8 mouse cellular contexts compared by ENCODE assay signal in genomic region chr11:43492663-43493062, GRCm38 (mm10). TPM values are rescaled to one million over a fixed set of nuclear protein-coding genes. Genes with fewer than 3 reads are reported as not detected.
A peak's percentile ranks its signal among the peaks of the same experiment; 100 is the strongest.
DNase-seq lines count a peak whose midpoint lies in the region; ATAC-seq and TF ChIP-seq lines count a peak whose summit lies in the region.

No protein-coding gene starts in this region.

- H3K9ac ChIP-seq in forebrain, postnatal 0 days: no peak overlapping the region
- no peak overlapping the region for H3K9ac ChIP-seq in hindbrain, postnatal 0 days (replicated peaks; ENCODE audit: low read length)

- H3K4me2 ChIP-seq in forebrain, postnatal 0 days (ENCODE audit: low read depth): no peak overlapping the region
- no peak overlapping the region for H3K4me2 ChIP-seq in hindbrain, postnatal 0 days (ENCODE audit: low read depth, low read length)

- H3K36me3 ChIP-seq in forebrain, postnatal 0 days (ENCODE audit: insufficient read depth): no peaks in the 10 kb centered on the region
- H3K36me3 ChIP-seq in hindbrain, postnatal 0 days (ENCODE audit: insufficient read depth, low read length): no peaks in the 10 kb centered on the region

- no peaks in the 10 kb centered on the region for H3K27me3 ChIP-seq in Patski
- no peaks in the 10 kb centered on the region for H3K27me3 ChIP-seq in forebrain, postnatal 0 days (ENCODE audit: insufficient read depth, low read length)
- H3K27me3 ChIP-seq in hindbrain, postnatal 0 days (ENCODE audit: insufficient read depth, low read length): no peaks in the 10 kb centered on the region

- POLR2A ChIA-PET in Patski (lab: Charles Lee): no interaction called here

- in situ Hi-C loops in Patski (cut with MboI; ENCODE audit: low pct_unique_long_range_greater_than_20kb): loop anchor here (5.0 to 25.0 kb wide), 3 partner anchors 92 to 845 kb away; partner anchors contain the start of gene 4933415A04Rik

- peak; percentile 42 for ATAC-seq in Patski
- peak; percentile 5 for ATAC-seq in forebrain, postnatal 0 days
- peak; percentile 57 for ATAC-seq in hindbrain, postnatal 0 days
- peak; percentile 86 for ATAC-seq in megakaryocyte progenitor cell, adult 5-6 weeks (replicated peaks; ENCODE audit: poor library complexity)

- H3K4me3 ChIP-seq in forebrain, postnatal 0 days (ENCODE audit: low read depth, low read length): no peak overlapping the region
- H3K4me3 ChIP-seq in hindbrain, postnatal 0 days (ENCODE audit: low read length): no peak overlapping the region

- no peaks in the 10 kb centered on the region for H3K9me3 ChIP-seq in forebrain, postnatal 0 days (ENCODE audit: low read length)
- H3K9me3 ChIP-seq in hindbrain, postnatal 0 days (ENCODE audit: low read length): no peaks in the 10 kb centered on the region

- CTCF ChIA-PET in Patski (lab: Charles Lee): interaction anchor here (1.0 to 2.4 kb wide), 8 partner anchors 11 to 261 kb away, joined by 3 to 9 read pairs (median 4); no protein-coding TSS in a partner anchor

- no peak for DNase-seq in Patski (ENCODE audit: low read depth, low spot score)
- DNase-seq in cerebellum, adult 11 months: peak; percentile 60
- peak; percentile 76 for DNase-seq in forebrain, postnatal 0 days
- DNase-seq in hindbrain, postnatal 0 days (ENCODE audit: low spot score): peak; percentile 78
- DNase-seq in layer of hippocampus, postnatal 25 days (ENCODE audit: extremely low spot score in 1 of 2, low spot score in 1 of 2): peak; percentile 67 to 91
- DNase-seq in right cerebral cortex, postnatal 4 days: peak; percentile 80
- DNase-seq in yolk sac, embryonic 10.5 days (ENCODE audit: low spot score): peak; percentile 36

- TF ChIP-seq CTCF in Patski (IDR thresholded peaks at IDR 0.05): peak; percentile 80
- peak; percentile 94 for TF ChIP-seq CTCF in forebrain, postnatal 0 days (IDR thresholded peaks at IDR 0.05; ENCODE audit: low read depth)
- TF ChIP-seq CTCF in hindbrain, postnatal 0 days (IDR thresholded peaks at IDR 0.05; ENCODE audit: low read depth): peak; percentile 96

- no peak overlapping the region for H3K27ac ChIP-seq in forebrain, postnatal 0 days (ENCODE audit: low read depth, low read length)
- H3K27ac ChIP-seq in hindbrain, postnatal 0 days: no peak overlapping the region

- 27% methylated on average over 7 of the region's 7 CpGs for WGBS in forebrain, postnatal 0 days
- 29% methylated on average over 7 of the region's 7 CpGs for WGBS in hindbrain, postnatal 0 days

- no peaks in the 10 kb centered on the region for H3K4me1 ChIP-seq in forebrain, postnatal 0 days (ENCODE audit: insufficient read depth)
- no peaks in the 10 kb centered on the region for H3K4me1 ChIP-seq in hindbrain, postnatal 0 days (ENCODE audit: insufficient read depth, low read length)

RNA-seq across cellular contexts. Expression of gene C1qtnf2, which starts 18.6 kb away (rescaled TPM):
- polyA plus RNA-seq in Patski (2021): not detected
- 15.5 and 16.8 TPM in 2 replicates for total RNA-seq in forebrain, postnatal 0 days (2014; rRNA removed)
- polyA plus RNA-seq in forebrain, postnatal 0 days (2015; fragmentation: Nextera tagmentation; extraction: Ambion mirVana): 17.6 and 18.7 TPM in 2 replicates
- 13.9 and 15.7 TPM in 2 replicates for total RNA-seq in hindbrain, postnatal 0 days (2014; rRNA removed)
- polyA plus RNA-seq in hindbrain, postnatal 0 days (2015; fragmentation: Nextera tagmentation; extraction: Ambion mirVana): 21.5 and 21.6 TPM in 2 replicates
- 1 to 10 TPM; 1.0 to 1.9 TPM for total RNA-seq in layer of hippocampus, postnatal 25 days (2021)
- not detected in 2 replicates for total RNA-seq in megakaryocyte progenitor cell, adult 5-6 weeks (2015)
- total RNA-seq in megakaryocyte progenitor cell, adult 5-6 weeks (2017): not detected in 2 replicates

RNA-seq across cellular contexts. Expression of gene Ccnjl, which starts 35.9 kb away (rescaled TPM):
- 17.8 TPM for polyA plus RNA-seq in Patski (2021)
- 1.3 and 1.8 TPM in 2 replicates for total RNA-seq in forebrain, postnatal 0 days (2014; rRNA removed)
- polyA plus RNA-seq in forebrain, postnatal 0 days (2015; fragmentation: Nextera tagmentation; extraction: Ambion mirVana): 2.3 and 4.5 TPM in 2 replicates
- 2.4 and 3.5 TPM in 2 replicates for total RNA-seq in hindbrain, postnatal 0 days (2014; rRNA removed)
- 4.6 and 5.5 TPM in 2 replicates for polyA plus RNA-seq in hindbrain, postnatal 0 days (2015; fragmentation: Nextera tagmentation; extraction: Ambion mirVana)
- total RNA-seq in layer of hippocampus, postnatal 25 days (2021): 10 to 100 TPM in 1 of 2 experiments, 1 to 10 TPM in 1; 9.3 to 13.1 TPM
- total RNA-seq in megakaryocyte progenitor cell, adult 5-6 weeks (2015): 0.12 and 0.37 TPM in 2 replicates
- total RNA-seq in megakaryocyte progenitor cell, adult 5-6 weeks (2017): 0.17 and 0.20 TPM in 2 replicates

RNA-seq across cellular contexts. Expression of gene Slu7, which starts 59.1 kb away (rescaled TPM):
- 55.8 TPM for polyA plus RNA-seq in Patski (2021)
- 29.5 and 35.7 TPM in 2 replicates for total RNA-seq in forebrain, postnatal 0 days (2014; rRNA removed)
- polyA plus RNA-seq in forebrain, postnatal 0 days (2015; fragmentation: Nextera tagmentation; extraction: Ambion mirVana): 56.0 and 59.1 TPM in 2 replicates
- total RNA-seq in hindbrain, postnatal 0 days (2014; rRNA removed): 15.9 and 31.5 TPM in 2 replicates
- polyA plus RNA-seq in hindbrain, postnatal 0 days (2015; fragmentation: Nextera tagmentation; extraction: Ambion mirVana): 54.9 and 55.5 TPM in 2 replicates
- total RNA-seq in layer of hippocampus, postnatal 25 days (2021): 10 to 100 TPM; 50.0 to 52.5 TPM
- total RNA-seq in megakaryocyte progenitor cell, adult 5-6 weeks (2015): 27.5 and 30.5 TPM in 2 replicates
- 66.0 and 73.7 TPM in 2 replicates for total RNA-seq in megakaryocyte progenitor cell, adult 5-6 weeks (2017)

Comparison
In these comparisons a context has a peak if more than half of its experiments do, and no peak if none do; other contexts are left out.
1. ATAC-seq: peak in every context shown above with its lines; median percentile 86 in megakaryocyte progenitor cell, adult 5-6 weeks; 57 in hindbrain, postnatal 0 days; 42 in Patski; 5 in forebrain, postnatal 0 days.